Mouse (Mus musculus): ENCODE measurements around the gene Scaf4.
"Not testable (repeated sequence)": the region's sequence is repeated elsewhere in the genome, so short reads cannot be mapped to it uniquely, and the experiment has no call there.

Gene Scaf4

GRCm38 (mm10) chr16:90239128-90239746 is 45.1 kb downstream of the Scaf4 start:
- no peak for DNase-seq (ENCODE audit: low read depth, low spot score)

GRCm38 (mm10) chr16:90235188-90235587 is 49.1 kb downstream of the Scaf4 start:
- no peak for DNase-seq (ENCODE audit: low read depth, low spot score)

- no peak for DNase-seq (ENCODE audit: low read depth, low spot score)
These were observed 49.7 kb downstream of the Scaf4 start for GRCm38 (mm10) chr16:90234617-90235016.

- peak; percentile 63 for DNase-seq (ENCODE audit: low read depth, low spot score)
These were observed 50.6 kb downstream of the Scaf4 start for GRCm38 (mm10) chr16:90233702-90234101.

GRCm38 (mm10) chr16:90231302-90231701 is 53.0 kb downstream of the Scaf4 start:
- no peak for DNase-seq (ENCODE audit: low read depth, low spot score)

- DNase-seq (ENCODE audit: low read depth, low spot score) = no peak
These were observed 54.4 kb downstream of the Scaf4 start for GRCm38 (mm10) chr16:90229897-90230296.

- no peak for DNase-seq (ENCODE audit: low read depth, low spot score)
These were observed 62.7 kb downstream of the Scaf4 start for GRCm38 (mm10) chr16:90221441-90222070.

DNA sequence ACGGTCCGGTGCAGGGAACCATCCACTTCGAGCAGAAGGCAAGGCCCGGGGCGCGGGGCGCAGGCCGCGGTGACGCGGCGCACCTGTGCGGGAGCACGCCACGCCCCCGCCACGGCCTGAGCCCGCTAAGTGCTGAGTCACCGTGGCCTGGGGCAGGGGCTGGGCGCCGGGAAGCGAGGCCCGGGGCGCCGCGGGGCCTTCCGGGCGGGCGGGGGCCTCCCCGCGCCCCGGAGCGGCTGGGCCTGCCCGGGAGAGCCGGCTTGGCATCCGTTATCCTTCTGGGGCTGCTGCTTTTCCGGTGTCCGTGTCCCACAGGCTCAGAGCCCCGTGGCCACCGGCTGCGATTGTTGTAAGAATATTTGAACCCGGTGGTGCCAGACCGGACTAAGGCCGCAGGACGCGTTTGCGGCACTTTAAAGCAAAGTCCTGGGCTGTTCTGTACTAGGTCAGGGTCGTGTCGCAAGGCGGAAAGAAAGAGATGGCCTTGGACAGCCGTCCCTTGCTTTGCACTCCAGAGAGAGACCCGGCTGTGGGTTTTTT is 63.3 kb downstream of the Scaf4 start:
- DNase-seq (ENCODE audit: low read depth, low spot score) = peak; percentile 46

GRCm38 (mm10) chr16:90220026-90220891 is 64.0 kb downstream of the Scaf4 start, which contains the start of gene Sod1:
TSS of gene Sod1 (plus strand) at chr16:90220754.
- DNase-seq (ENCODE audit: low read depth, low spot score) = peak; percentile 95

GRCm38 (mm10) chr16:90219445-90219844 is 64.9 kb downstream of the Scaf4 start:
- peak; percentile 66 for DNase-seq (ENCODE audit: low read depth, low spot score)

DNA sequence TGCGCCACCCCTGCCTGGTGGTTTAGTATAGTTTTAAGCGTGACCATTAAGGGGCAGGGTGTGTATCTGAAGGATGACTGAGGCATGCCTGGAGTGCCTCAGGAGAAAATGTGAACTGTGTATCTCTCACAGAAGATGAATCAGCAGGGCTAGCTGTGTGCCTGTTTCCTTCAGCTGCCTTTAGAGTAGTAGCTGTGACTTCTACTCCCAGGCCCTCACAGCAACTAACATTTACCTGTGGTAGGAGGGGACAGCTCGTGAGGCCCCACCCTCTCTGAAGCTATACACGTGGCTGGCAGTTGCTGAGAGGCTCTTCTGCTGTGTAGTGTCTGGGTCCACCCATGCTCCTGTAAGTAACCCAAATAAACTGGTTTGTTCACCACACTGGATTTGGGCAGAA is 66.4 kb downstream of the Scaf4 start:
- peak; percentile 46 for DNase-seq (ENCODE audit: low read depth, low spot score)

GRCm38 (mm10) chr16:90217356-90217755 is 66.9 kb downstream of the Scaf4 start:
- no peak for DNase-seq (ENCODE audit: low read depth, low spot score)

DNA sequence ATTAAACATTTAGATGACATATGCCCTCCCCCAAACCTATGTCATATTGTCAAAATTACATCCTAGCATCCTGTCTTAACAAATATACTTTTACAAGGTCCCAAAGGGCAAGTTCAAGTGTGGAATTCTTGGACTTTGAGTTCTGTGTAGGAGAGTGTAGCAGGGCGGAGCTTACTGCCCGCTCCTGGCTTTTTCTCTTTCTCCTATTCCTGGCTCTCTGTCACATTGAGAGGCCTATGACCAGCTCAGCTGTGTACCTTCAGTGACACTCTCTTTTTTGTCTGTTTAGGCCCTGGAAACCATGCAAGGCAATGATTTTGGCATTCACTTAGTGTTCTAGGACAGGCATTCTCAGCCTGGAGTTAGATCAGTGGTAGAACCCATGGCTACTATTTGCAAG is 67.9 kb downstream of the Scaf4 start:
- DNase-seq (ENCODE audit: low read depth, low spot score) = no peak

DNA sequence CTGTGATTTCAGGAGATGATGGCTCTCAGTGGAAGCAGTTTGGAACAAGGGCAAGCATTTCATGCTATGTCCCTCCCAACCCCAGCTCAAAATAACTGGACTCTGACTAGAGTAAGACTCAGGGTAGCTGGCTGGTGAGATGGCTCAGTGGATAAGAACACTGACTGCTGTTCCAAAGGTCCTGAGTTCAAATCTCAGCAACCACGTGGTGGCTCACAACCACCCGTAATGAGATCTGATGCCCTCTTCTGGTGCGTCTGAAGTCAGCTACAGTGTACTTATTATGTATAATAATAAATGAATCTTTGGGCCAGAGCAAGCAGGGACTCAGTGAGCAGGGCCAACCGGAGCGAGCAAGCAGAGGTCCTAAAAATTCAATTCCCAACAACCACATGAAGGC is 68.4 kb downstream of the Scaf4 start:
- DNase-seq (ENCODE audit: low read depth, low spot score) = not testable (repeated sequence)

DNA sequence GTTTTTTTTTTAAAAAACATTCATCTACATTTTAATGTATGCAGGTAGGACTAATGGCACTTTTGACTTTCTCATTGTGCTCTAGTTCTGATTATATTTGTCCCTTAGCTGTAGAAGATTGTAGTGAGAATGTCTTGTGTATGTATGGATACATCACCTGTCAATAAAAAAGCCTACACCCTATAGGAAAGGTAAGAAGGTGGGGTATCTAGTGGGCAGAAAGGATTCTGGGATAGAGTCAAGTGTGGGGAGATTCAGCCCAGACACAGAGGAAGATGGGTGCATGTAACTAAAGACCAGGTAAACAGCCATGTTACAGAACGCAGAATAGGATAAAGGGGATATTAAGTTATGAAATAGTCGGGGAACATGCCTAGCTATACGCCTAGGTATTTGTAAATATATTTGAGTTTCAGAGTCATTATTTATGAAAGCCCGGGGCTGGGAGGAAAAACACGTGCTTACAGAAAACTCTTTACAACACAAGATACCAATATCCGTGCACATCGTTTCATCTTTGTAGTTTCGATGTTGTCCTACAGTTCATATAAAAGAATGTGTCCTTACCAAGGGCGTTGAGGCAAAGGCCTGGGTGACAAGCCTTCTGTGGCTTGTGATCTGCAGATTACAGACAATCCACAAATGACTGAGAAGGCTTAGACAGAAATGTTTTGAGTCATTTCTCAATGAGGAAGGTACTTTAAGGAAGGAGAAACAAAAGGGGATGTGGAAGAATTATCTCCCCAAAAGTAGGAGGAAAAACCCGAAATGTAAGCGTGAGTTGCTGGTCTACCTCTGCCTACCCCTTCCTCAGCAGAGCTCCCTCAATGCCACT is 69.4 kb downstream of the Scaf4 start:
- DNase-seq (ENCODE audit: low read depth, low spot score) = no peak

DNA sequence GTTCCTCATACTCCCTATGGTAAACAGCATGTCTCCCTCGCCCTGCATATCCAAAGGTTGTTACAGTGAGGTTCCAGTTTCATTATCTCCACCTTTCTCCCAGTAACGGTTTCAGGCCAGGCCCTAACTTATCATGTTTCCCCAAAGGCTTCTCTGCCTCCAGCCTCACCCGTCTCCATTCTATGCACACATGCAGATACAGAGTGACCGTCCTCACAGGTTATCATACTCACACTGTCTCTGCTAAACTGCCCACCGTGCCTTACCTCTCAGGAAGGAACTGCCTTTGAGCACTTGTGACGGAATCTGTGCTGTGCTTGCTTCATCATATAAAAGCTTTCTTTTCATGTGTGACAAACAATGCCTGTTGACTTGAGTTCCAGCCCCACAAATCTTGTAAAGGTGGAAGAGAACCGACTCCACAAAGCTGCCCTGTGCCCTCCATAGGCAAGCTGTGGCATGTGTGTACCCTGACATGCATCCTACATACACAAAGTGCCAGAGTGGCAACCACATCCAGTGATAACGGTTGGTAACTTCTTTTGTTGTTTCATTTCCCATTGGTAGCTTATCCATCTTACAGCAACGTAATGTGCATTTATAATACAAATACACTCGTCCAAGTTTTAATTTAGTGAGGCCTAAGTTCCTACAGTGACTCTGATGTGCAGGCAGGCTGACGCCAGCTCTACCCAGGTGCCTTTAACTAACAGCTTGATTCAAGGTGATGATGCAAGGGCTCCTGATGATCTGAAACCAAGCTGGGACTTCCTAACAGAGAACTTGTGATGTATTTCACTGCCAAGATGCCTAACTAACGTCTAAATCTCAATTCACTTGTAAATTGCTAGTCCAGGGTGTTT is 70.6 kb downstream of the Scaf4 start:
- DNase-seq (ENCODE audit: low read depth, low spot score) = no peak

DNA sequence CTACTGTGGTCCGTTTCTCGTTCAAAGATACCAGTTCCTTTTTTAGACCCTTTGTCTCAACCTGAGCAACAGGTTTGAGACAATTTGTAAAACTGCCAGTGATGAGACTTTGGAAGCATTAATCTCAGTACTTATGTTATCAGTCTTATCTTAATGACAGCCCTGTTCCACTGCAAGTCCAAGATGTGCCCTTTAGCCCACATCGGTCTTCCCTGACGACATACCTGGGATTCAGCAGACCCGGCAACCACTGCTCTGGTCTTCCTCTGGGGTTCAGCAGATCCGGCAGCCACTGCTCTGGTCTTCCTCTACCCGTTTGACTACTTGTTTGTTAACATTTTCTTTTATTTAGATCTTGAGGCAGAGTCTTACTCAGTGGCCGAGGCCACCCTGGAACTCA is 72.5 kb downstream of the Scaf4 start:
- DNase-seq (ENCODE audit: low read depth, low spot score) = no peak

DNA sequence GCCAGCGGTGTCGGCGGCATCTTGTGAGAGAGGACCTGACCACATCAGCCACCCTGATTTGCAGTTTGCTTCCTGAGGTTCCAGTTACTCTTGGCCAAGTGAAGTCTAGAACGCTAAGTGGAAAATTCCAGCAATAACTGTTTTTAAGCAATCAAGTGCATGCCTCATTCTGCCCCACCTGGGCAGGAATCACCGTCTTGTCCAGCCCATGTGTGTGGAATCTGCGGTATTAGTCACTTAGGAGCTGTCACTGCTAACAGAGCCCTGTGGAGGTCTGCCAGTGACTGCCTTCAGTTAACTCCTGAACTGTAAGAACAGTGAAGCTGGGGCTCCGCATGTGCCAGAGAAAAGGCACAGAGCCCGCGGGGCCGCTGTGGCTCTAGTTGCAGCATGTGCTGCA is 73.6 kb downstream of the Scaf4 start:
- DNase-seq (ENCODE audit: low read depth, low spot score) = no peak

DNA sequence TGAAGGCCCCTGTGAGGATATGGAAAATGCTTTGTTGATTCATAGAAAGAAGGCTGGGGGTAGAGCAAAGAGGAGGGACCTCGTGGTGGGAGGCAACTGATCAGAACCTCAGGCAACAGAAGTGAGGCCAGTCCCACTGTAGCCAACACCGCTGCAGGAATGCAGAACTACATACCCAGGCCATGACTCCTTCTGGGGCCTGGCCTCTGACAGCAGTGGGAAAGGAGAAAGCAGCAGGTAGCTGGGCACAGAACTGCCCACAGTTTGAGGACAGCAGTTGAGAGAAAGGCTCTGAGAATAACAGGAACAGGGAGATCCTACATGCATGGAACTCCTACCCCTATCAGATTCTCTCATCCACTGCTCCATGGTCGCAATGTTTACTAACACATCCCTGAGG is 75.3 kb downstream of the Scaf4 start:
- DNase-seq (ENCODE audit: low read depth, low spot score) = no peak

GRCm38 (mm10) chr16:90204868-90205267 is 79.4 kb downstream of the Scaf4 start:
- no peak for DNase-seq (ENCODE audit: low read depth, low spot score)
